Mouse (Mus musculus) spleen, adult 2 months (tissue): Measurements from ENCODE around the gene Ppm1n. TPM values are rescaled to one million over a fixed set of nuclear protein-coding genes. Genes with fewer than 3 reads are reported as not detected.
A peak's percentile ranks its signal among the peaks of the same experiment; 100 is the strongest.
"Not testable (repeated sequence)": the region's sequence is repeated elsewhere in the genome, so short reads cannot be mapped to it uniquely, and the experiment has no call there.

Experiments used
- DNase-seq, 2 experiments: peaks; one replicate each; pipeline versions ENCODE4 v3.0.0 to v3.0.0-alpha.2; 2012 to 2021; ENCODE audit warnings: low spot score in 2 of 2, low read depth in 1 of 2
- H3K27ac ChIP-seq: fragments of 200-500 bp; 2 replicates; pipeline ENCODE4 v1.5.1; 2012; ENCODE audit warnings: low read length, inconsistent platforms; ENCODE audit not compliant: insufficient read depth
- H3K27me3 ChIP-seq: fragments of 200-500 bp; 2 replicates; pipeline ENCODE4 v1.6.1; 2012; ENCODE audit warnings: mild to moderate bottlenecking, moderate library complexity, low read length, inconsistent platforms; ENCODE audit not compliant: control insufficient read depth, insufficient read depth
- H3K36me3 ChIP-seq: fragments of 200-500 bp; 2 replicates; pipeline ENCODE4 v1.6.1; 2012; ENCODE audit warnings: mild to moderate bottlenecking, low read length, inconsistent platforms; ENCODE audit not compliant: control insufficient read depth, insufficient read depth
- H3K4me1 ChIP-seq: fragments of 200-500 bp; 2 replicates; pipeline ENCODE4 v1.6.1; 2011; ENCODE audit warnings: inconsistent platforms; ENCODE audit not compliant: control insufficient read depth, insufficient read depth, insufficient read length
- H3K4me3 ChIP-seq: fragments of 200-500 bp; 2 replicates; pipeline ENCODE4 v1.5.1; 2011; ENCODE audit warnings: mild to moderate bottlenecking, inconsistent platforms; ENCODE audit not compliant: insufficient read depth, insufficient read length; ENCODE audit errors: extremely low read depth
- CTCF ChIP-seq: fragments of 200-500 bp; IDR thresholded peaks from 2 replicates; pipeline ENCODE4 v1.5.1; 2011; ENCODE audit warnings: mild to moderate bottlenecking, inconsistent platforms; ENCODE audit not compliant: insufficient read depth, insufficient read length, insufficient replicate concordance; ENCODE audit errors: extremely low read depth
- POLR2A ChIP-seq: fragments of 200-500 bp; IDR thresholded peaks from 2 replicates; pipeline ENCODE4 v1.6.1; 2011; ENCODE audit warnings: low read depth, low read length, inconsistent platforms
- WGBS: fragments of 180-500 bp; shearing (Covaris S2); methylation state at CpG from one replicate; pipeline ENCODE4 v1.1.7; 2018; 5-methylcytosine and 5-hydroxymethylcytosine counted together
- polyA plus RNA-seq: library from polyadenylated mRNA; depleted of rRNA; stranded (reverse); fragments of >200 nt; gene quantifications from 2 replicates; pipeline ENCODE4 v1.2.3, GENCODE M21; 2012

The Ppm1n gene
- polyA plus RNA-seq, 1 experiment, result 3.3 TPM

DNA sequence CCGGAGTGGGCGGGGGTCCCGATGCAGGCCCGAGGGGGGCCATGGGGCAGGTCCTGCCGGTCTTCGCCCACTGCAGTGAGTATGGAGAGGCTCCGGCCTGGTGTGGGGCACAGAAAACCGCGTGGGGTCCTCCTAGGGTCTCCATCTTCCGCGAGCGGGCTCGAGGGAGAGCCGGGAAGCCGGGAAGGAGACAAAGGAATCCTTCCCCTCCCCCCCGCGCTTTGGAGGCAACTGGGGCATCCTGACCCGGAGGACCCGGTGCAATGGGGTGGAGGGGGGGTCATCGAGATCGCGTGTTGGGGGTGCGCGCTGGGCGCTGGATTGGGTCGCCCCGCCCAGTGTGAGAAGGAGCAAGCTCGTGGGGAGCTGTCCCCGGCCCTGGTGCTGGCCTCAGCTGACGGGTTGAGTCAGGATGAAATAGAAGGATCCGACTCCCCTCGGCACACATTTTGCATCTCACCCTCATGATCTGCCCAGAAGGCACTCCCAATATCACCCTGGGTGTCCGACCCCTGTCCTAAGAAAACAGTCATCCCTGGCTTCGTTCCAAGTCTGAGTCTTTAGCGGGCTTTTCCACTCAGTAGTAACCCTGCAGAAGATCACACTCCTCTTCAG is 3.0 kb upstream of the Ppm1n start:
- H3K4me3 ChIP-seq, result peak overlapping the region; percentile 43; the same call in 1 of the 2 replicates
- peaks cover 13% of the 10 kb centered on the region; the same call in 1 of the 2 replicates for H3K4me1 ChIP-seq
- no peaks in the 10 kb centered on the region for H3K36me3 ChIP-seq
- peaks cover 21% of the 10 kb centered on the region for H3K27me3 ChIP-seq
- peak in 1 of 2 experiments; percentile 49 for DNase-seq
- no peak overlapping the region for H3K27ac ChIP-seq
- TF ChIP-seq CTCF (no peak), POLR2A (no peak)
- 3% methylated on average over 35 of the region's 35 CpGs for WGBS

DNA sequence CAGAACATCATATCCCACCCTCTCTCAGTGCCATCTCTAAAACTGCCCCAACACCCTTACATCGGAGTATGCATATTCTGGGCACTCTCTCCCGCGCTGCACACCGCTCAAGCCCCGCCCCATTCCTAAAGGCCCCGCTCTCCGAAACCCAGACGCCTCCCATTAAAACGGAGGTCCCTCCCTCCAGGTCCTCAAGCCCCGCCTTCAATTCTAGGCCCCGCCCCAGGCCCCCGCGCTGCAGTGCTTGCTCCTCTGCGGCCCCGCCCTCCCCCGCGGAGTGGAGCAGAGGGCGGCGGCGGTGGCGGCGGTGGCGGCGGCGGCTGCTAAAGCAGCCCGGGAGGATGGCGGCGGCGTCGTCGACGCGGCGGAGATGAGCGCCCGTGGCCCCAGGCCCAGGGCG is 2.5 kb upstream of the Ppm1n start, which contains the start of gene Rtn2:
Gene Rtn2, plus strand, starts transcription at position 240 of the 400 bp plus-strand sequence.
- H3K27ac ChIP-seq, result no peak within 1 kb of the TSS
- H3K27me3 ChIP-seq, result peaks cover 21% of the 10 kb centered on the region
- DNase-seq, result peak in 1 of 2 experiments; percentile 54
- peaks cover 13% of the 10 kb centered on the region; the same call in 1 of the 2 replicates for H3K4me1 ChIP-seq
- WGBS, result 1% methylated on average over 36 of the region's 37 CpGs
- peak within 1 kb of the TSS; percentile 43; the same call in 1 of the 2 replicates for H3K4me3 ChIP-seq
- TF ChIP-seq POLR2A, result no peak
- TF ChIP-seq CTCF, result no peak
- no peaks in the 10 kb centered on the region for H3K36me3 ChIP-seq

- H3K4me3 ChIP-seq, H3K36me3 ChIP-seq, DNase-seq, H3K27ac ChIP-seq: not testable (repeated sequence)
- Histone ChIP-seq H3K4me1 (peaks cover 13% of the 10 kb centered on the region; the same call in 1 of the 2 replicates), H3K27me3 (peaks cover 21% of the 10 kb centered on the region)
- 39% methylated on average over 6 of the region's 6 CpGs for WGBS
These were observed 1.9 kb upstream of the Ppm1n start for GRCm38 (mm10) chr7:19281680-19282304.

DNA sequence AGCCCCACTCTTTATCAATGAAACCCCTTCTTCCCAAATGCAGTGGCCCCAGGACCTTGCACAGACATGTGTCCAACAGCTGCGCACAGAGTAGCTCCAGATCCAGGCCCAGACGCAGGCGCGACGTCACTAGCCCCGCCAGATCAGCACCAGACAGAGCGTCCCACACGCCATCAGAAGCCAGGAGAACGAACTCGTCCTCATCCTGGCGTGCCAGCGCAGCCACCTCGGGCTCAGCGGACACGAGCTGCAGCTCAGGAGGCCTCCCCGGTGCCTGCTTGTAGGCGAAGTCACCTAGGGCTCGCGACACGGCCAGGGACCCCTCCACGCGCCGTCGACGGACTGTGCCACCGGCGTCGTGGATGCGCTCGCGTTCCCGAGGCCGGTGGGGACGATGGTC is 812 bp downstream of the Ppm1n start:
- WGBS, result 7% methylated on average over 34 of the region's 34 CpGs
- Histone ChIP-seq H3K4me1 (peaks cover 13% of the 10 kb centered on the region; the same call in 1 of the 2 replicates), H3K4me3 (peak overlapping the region; percentile 16; the same call in 1 of the 2 replicates), H3K27ac (no peak overlapping the region), H3K27me3 (peaks cover 21% of the 10 kb centered on the region), H3K36me3 (no peaks in the 10 kb centered on the region)
- DNase-seq, result no peak
- TF ChIP-seq CTCF (no peak), POLR2A (no peak)

GRCm38 (mm10) chr7:19276253-19276652 is 3.6 kb downstream of the Ppm1n start:
- Histone ChIP-seq H3K27ac (no peak overlapping the region), H3K36me3 (no peaks in the 10 kb centered on the region), H3K4me3 (no peak overlapping the region), H3K27me3 (peaks cover 10% of the 10 kb centered on the region), H3K4me1 (peaks cover 12% of the 10 kb centered on the region)
- TF ChIP-seq POLR2A (no peak), CTCF (peak; percentile 53; the same call in 1 of the 2 replicates)
- 61% methylated on average over 4 of the region's 4 CpGs for whole genome bisulfite sequencing
- no peak for DNase-seq

DNA sequence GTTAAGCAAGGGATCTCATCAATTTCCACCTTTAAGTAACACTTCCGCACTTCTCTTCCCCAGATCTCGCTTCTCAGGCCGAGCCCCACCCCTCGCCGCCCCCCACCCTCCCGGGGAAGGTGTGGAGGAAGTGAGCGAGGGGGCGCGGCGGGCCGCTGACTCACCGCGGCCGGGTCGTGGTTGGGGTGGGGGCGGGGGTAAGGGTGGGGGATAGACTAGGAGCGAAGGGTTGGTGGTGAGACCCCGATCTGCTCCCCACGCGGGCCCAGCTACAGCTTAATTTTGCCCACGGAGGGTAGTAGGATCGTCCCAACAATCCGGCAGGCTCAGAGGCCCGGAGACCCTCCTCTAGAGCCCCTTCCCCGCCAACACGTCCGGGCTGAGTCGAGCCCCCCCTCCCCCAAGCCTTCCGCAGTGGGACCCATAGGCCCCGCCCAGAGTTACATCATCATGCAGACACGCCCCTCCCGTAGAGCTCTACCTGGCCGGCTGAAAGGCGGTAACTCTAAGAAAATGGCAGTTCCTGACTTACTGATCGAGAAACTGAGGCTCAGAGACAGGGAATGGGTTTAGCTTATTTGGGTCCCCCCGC is 7.6 kb downstream of the Ppm1n start:
- Histone ChIP-seq H3K36me3 (no peaks in the 10 kb centered on the region), H3K27me3 (no peaks in the 10 kb centered on the region), H3K4me1 (peaks cover 17% of the 10 kb centered on the region; the same call in 1 of the 2 replicates), H3K4me3 (peak overlapping the region; percentile 91), H3K27ac (peak overlapping the region; percentile 98)
- TF ChIP-seq POLR2A (peak; percentile 9), CTCF (no peak)
- DNase-seq, result peak; percentile 84 to 86
- under 1% methylated on average over 34 of the region's 36 CpGs for WGBS
